Mouse (Mus musculus) R1 (cell line): ENCODE measurements at regions not wholly inside any gene's neighbourhood (a gene's known extent, or its start where the extent isn't known, plus 50 kb on each side); places are given as distances from the start of the nearest gene placed in this dataset.
A peak's percentile ranks its signal among the peaks of the same experiment; 100 is the strongest.

ENCODE experiments used
- DNase-seq: peaks from one replicate; pipeline ENCODE4 v3.0.0-alpha.2; 2018; ENCODE audit warnings: low read depth, low spot score

GRCm38 (mm10) chr19:24622776-24623175 is 51.0 kb upstream of the Tmem252 start:
- no peak for DNase-seq

- DNase-seq = no peak
Measured at GRCm38 (mm10) chr19:24622309-24622708, 51.5 kb upstream of the Tmem252 start.

GRCm38 (mm10) chr19:24621610-24622220 is 52.1 kb upstream of the Tmem252 start:
- peak; percentile 82 for DNase-seq

- DNase-seq = no peak
Measured at GRCm38 (mm10) chr19:24615762-24616310, 58.0 kb upstream of the Tmem252 start.

GRCm38 (mm10) chr19:24607884-24608283 is 52.2 kb upstream of the Pip5k1b start:
- DNase-seq = no peak

- DNase-seq = peak; percentile 43
Measured at GRCm38 (mm10) chr19:24606390-24606976, 50.8 kb upstream of the Pip5k1b start.
